Mouse (Mus musculus) heart, embryonic 14.5 days (tissue): ENCODE results near the gene Hibch. TPM values are rescaled to one million over a fixed set of nuclear protein-coding genes. Genes with fewer than 3 reads are reported as not detected.
"Not testable (repeated sequence)": the region's sequence is repeated elsewhere in the genome, so short reads cannot be mapped to it uniquely, and the experiment has no call there.

Experiments
- ATAC-seq: fragments of 200-750 bp; cut with Nextera tagmentation; 2 replicates; pipeline ENCODE4 v1.8.0; 2017; ENCODE audit warnings: low read depth, moderate TSS enrichment; ENCODE audit not compliant: insufficient number of reproducible peaks, insufficient read depth, low FRiP score
- H3K27ac ChIP-seq, 2 experiments: fragments of 200-500 bp in 1 of 2; fragments of 300-500 bp in 1 of 2; sonication (generic) in 1 of 2; replicated peaks in 1 of 2; 2 replicates each; pipeline ENCODE4 v1.5.1; 2012 to 2014; ENCODE audit warnings: low read depth in 2 of 2, low read length in 2 of 2, control low read depth in 1 of 2, mild to moderate bottlenecking in 1 of 2, mixed read lengths in 1 of 2; ENCODE audit not compliant: control insufficient read depth in 1 of 2, insufficient read depth in 1 of 2
- H3K27me3 ChIP-seq: fragments of 300-500 bp; sonication (generic); 2 replicates; pipeline ENCODE4 v1.6.1; 2014; ENCODE audit warnings: mild to moderate bottlenecking, low read length, control low read depth; ENCODE audit not compliant: control insufficient read depth, insufficient read depth
- H3K36me3 ChIP-seq: fragments of 300-500 bp; sonication (generic); 2 replicates; pipeline ENCODE4 v1.6.1; 2014; ENCODE audit warnings: mild to moderate bottlenecking, control low read depth, low read length, mixed read lengths; ENCODE audit not compliant: control insufficient read depth, insufficient read depth
- H3K4me1 ChIP-seq, 2 experiments: fragments of 200-500 bp in 1 of 2; fragments of 300-500 bp in 1 of 2; sonication (generic) in 1 of 2; 2 replicates each; pipeline ENCODE4 v1.6.1; 2012 to 2014; ENCODE audit warnings: low read length in 2 of 2, control low read depth in 1 of 2, mixed read lengths in 1 of 2; ENCODE audit not compliant: control insufficient read depth in 2 of 2, insufficient read depth in 2 of 2
- H3K4me2 ChIP-seq: fragments of 300-500 bp; sonication (generic); 2 replicates; pipeline ENCODE4 v1.6.1; 2014; ENCODE audit warnings: mild to moderate bottlenecking, low read length
- H3K4me3 ChIP-seq, 2 experiments: fragments of 200-500 bp in 1 of 2; fragments of 300-500 bp in 1 of 2; sonication (generic) in 1 of 2; 2 replicates each; pipeline ENCODE4 v1.5.1; 2012 to 2014; ENCODE audit warnings: low read length in 2 of 2, mild to moderate bottlenecking in 2 of 2, control low read depth in 1 of 2, low read depth in 1 of 2, moderate library complexity in 1 of 2; ENCODE audit not compliant: control insufficient read depth in 1 of 2, insufficient read depth in 1 of 2
- H3K9ac ChIP-seq: fragments of 300-500 bp; sonication (generic); 2 replicates; pipeline ENCODE4 v1.6.1; 2014; ENCODE audit warnings: mild to moderate bottlenecking, low read length
- H3K9me3 ChIP-seq: fragments of 300-500 bp; sonication (generic); 2 replicates; pipeline ENCODE4 v1.6.1; 2016; ENCODE audit warnings: low read length, control low read depth; ENCODE audit not compliant: control insufficient read depth
- WGBS: fragments of 180-500 bp; shearing (Covaris S2); extraction: QIAGEN DNeasy Blood & Tissue Kit; methylation state at CpG from one replicate; pipeline ENCODE4 v1.1.7; 2014; 5-methylcytosine and 5-hydroxymethylcytosine counted together
- polyA plus RNA-seq: library from polyadenylated mRNA; unstranded; fragments of >200 nt; fragmentation: Nextera tagmentation; extraction: Ambion mirVana; gene quantifications from 2 replicates; pipeline ENCODE4 v1.2.1, GENCODE M21; 2014

The Hibch gene
- polyA plus RNA-seq, 1 experiment from 2014 or later = 33.0 TPM

GRCm38 (mm10) chr1:52909783-52910182 is 65.1 kb downstream of the Hibch start:
- Histone ChIP-seq H3K4me2 (no peak overlapping the region), H3K4me3 (no peak overlapping the region), H3K36me3 (no peaks in the 10 kb centered on the region), H3K4me1 (no peaks in the 10 kb centered on the region), H3K27me3 (no peaks in the 10 kb centered on the region), H3K9ac (no peak overlapping the region), H3K27ac (no peak overlapping the region), H3K9me3 (no peaks in the 10 kb centered on the region)
- no peak for ATAC-seq
- 84% methylated on average over 3 of the region's 3 CpGs for WGBS

- 74% methylated on average over 2 of the region's 2 CpGs for WGBS
- Histone ChIP-seq H3K27me3 (no peaks in the 10 kb centered on the region), H3K9me3 (no peaks in the 10 kb centered on the region), H3K4me2 (no peak overlapping the region), H3K36me3 (no peaks in the 10 kb centered on the region), H3K4me1 (no peaks in the 10 kb centered on the region), H3K27ac (no peak overlapping the region), H3K9ac (no peak overlapping the region), H3K4me3 (no peak overlapping the region)
- ATAC-seq = no peak
Observed at GRCm38 (mm10) chr1:52916655-52917054, 71.9 kb downstream of the Hibch start.

- ATAC-seq, H3K27me3 ChIP-seq, H3K4me2 ChIP-seq, H3K36me3 ChIP-seq, H3K9ac ChIP-seq, H3K9me3 ChIP-seq, H3K4me3 ChIP-seq, H3K4me1 ChIP-seq, H3K27ac ChIP-seq: not testable (repeated sequence)
Observed at GRCm38 (mm10) chr1:52918897-52919296, 74.2 kb downstream of the Hibch start.

- H3K36me3 ChIP-seq, H3K4me1 ChIP-seq, H3K4me2 ChIP-seq, H3K27me3 ChIP-seq, H3K9ac ChIP-seq, H3K4me3 ChIP-seq, H3K9me3 ChIP-seq, ATAC-seq, H3K27ac ChIP-seq: not testable (repeated sequence)
- WGBS = no CpG with 5 or more reads among the region's 1 CpGs
Observed at GRCm38 (mm10) chr1:52924482-52924881, 79.8 kb downstream of the Hibch start.

DNA sequence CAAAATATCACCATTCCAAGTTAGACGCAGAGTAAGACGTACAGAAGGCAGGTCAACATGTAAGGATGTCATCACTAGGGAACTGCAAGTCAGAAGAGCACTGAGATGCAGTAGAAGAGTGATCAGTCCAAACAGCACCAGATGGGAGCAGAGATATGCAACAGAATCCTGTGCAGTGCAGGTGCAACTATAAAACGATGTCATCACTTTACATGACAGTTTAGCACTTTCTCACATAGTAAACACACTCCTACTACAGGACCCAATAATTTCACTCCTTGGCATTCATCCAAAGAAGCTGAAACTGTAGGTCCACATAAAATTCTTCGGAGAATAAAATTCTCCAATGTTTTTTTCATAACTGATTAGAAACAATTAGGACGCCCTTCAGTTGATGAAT is 89.8 kb downstream of the Hibch start:
- no peaks in the 10 kb centered on the region for H3K27me3 ChIP-seq
- H3K9ac ChIP-seq = no peak overlapping the region
- H3K4me2 ChIP-seq = no peak overlapping the region
- no peaks in the 10 kb centered on the region for H3K36me3 ChIP-seq
- ATAC-seq = no peak
- no peak overlapping the region for H3K27ac ChIP-seq
- H3K4me3 ChIP-seq = no peak overlapping the region
- no peaks in the 10 kb centered on the region; the same call in 1 of the 2 replicates for H3K9me3 ChIP-seq
- 84% methylated on average over 5 of the region's 5 CpGs for WGBS
- H3K4me1 ChIP-seq = no peaks in the 10 kb centered on the region

DNA sequence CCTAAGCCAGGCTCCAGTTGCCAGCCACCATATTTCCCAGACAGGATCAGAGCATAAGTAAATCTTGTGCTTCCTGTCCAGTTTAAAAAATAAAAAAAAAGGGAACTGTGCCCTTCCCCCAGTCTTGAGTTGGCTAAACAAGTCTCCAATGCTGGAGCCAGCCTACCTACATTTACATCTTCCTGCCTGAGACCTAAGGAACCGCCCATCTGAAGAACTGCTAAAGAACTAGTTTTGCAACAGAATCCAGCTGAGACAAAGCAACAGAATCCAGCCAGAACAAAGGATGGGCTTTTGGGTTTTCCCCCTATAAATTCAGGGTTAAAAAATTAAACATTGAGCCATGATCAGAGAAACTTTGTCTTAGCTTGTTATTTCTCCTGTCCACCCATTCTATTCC is 94.3 kb downstream of the Hibch start:
- Histone ChIP-seq H3K9ac (no peak overlapping the region), H3K36me3 (no peaks in the 10 kb centered on the region), H3K4me2 (no peak overlapping the region), H3K4me1 (no peaks in the 10 kb centered on the region), H3K9me3 (no peaks in the 10 kb centered on the region; the same call in 1 of the 2 replicates), H3K27me3 (no peaks in the 10 kb centered on the region), H3K27ac (no peak overlapping the region), H3K4me3 (no peak overlapping the region)
- ATAC-seq = no peak
- WGBS = 78% methylated on average over 1 of the region's 1 CpGs

DNA sequence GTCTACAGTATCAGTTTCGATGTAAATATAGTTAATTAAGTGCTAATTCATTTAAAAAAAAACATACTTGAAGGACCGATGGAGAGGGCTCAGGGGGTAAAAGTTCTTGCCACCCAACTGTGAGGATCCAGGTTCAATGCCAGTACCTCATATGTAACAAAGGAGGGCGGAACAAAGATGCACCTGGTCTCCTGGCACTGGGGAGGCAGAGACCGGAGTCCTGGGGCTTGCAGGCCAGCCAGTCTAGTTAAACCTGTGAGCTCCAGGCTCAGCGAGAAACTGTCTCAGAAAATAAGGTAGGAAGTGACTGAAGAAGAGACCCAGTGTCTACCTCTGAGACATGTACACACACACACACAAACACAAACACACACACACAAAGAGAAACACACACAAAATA is 103.2 kb downstream of the Hibch start:
- Histone ChIP-seq H3K27me3 (no peaks in the 10 kb centered on the region), H3K9ac (no peak overlapping the region), H3K9me3 (no peaks in the 10 kb centered on the region), H3K36me3 (no peaks in the 10 kb centered on the region), H3K4me2 (no peak overlapping the region), H3K4me3 (no peak overlapping the region), H3K27ac (no peak overlapping the region), H3K4me1 (peaks cover 3 to 4% of the 10 kb centered on the region in 2 experiments; a peak in 3 of 4 replicates)
- whole genome bisulfite sequencing = 87% methylated on average over 5 of the region's 5 CpGs
- ATAC-seq = no peak

DNA sequence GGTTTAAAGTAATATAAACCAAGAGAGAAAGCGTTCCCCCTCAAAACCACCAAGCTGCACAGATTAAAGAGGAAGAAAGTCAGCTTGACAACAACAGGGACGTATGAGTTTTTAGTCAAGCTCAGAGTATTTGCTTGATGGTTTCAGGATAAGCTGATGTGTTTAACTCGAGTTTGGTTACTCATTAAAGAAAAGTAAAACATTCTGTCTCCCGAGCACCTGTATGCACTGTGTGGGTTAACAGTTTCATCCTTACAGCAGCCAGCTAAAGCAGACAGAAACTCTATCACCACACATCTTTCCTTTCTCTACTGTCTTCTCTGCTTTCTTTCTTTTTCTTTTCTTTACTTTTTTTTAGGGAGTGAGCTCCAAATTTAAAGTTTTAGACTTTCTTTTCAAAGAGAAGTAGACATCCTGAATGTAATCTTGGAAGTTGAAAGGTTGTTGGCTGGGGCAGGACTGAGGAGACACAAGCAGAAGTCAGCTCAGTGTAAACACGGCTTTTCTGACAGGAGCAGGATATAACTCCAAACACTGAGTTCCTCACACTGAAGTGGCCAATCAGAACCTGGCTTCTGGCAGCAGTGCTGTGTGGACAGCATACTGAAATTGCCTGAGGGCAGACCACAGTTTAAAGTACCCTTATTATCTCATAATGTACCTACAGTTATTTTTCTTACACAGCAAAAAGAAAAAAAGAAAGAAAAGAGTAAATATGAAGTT is 106.6 kb downstream of the Hibch start:
- Histone ChIP-seq H3K9ac (no peak overlapping the region), H3K27me3 (no peaks in the 10 kb centered on the region), H3K27ac (no peak overlapping the region), H3K4me3 (no peak overlapping the region), H3K9me3 (no peaks in the 10 kb centered on the region), H3K4me2 (0 out of 2 replicates have a peak overlapping the region, but pooled peaks have one; percentile 98), H3K36me3 (no peaks in the 10 kb centered on the region), H3K4me1 (peaks cover 6 to 7% of the 10 kb centered on the region in 2 experiments; a peak in 3 of 4 replicates)
- WGBS = 61% methylated on average over 5 of the region's 5 CpGs
- ATAC-seq = no peak
